Comparison of ENCODE assay signal across 8 mouse cellular contexts in genomic region chr7:98489131-98489530, GRCm38 (mm10). TPM values are rescaled to one million over a fixed set of nuclear protein-coding genes. Genes with fewer than 3 reads are reported as not detected.
A peak's percentile ranks its signal among the peaks of the same experiment; 100 is the strongest.
DNase-seq lines count a peak whose midpoint lies in the region; ATAC-seq and TF ChIP-seq lines count a peak whose summit lies in the region.

Gene Lrrc32, plus strand, starts transcription at chr7:98489283.

- peak within 1 kb of the TSS; percentile 32 for H3K9ac ChIP-seq in heart, postnatal 0 days (replicated peaks; ENCODE audit: low read depth, low read length)
- peak within 1 kb of the TSS; percentile 49 for H3K9ac ChIP-seq in liver, embryonic 11.5 days (ENCODE audit: low read depth, low read length)

- peak within 1 kb of the TSS; percentile 63 for H3K4me3 ChIP-seq in lung, adult 2 months (replicated peaks; ENCODE audit: extremely low read depth, low read depth, low read length)
- H3K4me3 ChIP-seq in heart, postnatal 0 days (ENCODE audit: low read depth, low read length), result peak within 1 kb of the TSS; percentile 43
- H3K4me3 ChIP-seq in liver, embryonic 11.5 days (ENCODE audit: low read depth, low read length), result peak within 1 kb of the TSS; percentile 55

- peak; percentile 3; the same call in 1 of the 2 replicates for ATAC-seq in heart, postnatal 0 days (ENCODE audit: insufficient read depth, low read depth)
- no peak for ATAC-seq in liver, embryonic 11.5 days (replicated peaks; ENCODE audit: low FRiP score)
- ATAC-seq in erythroid progenitor cell, adult 5-6 weeks (replicated peaks; ENCODE audit: low FRiP score, poor library complexity, severe bottlenecking), result no peak

- H3K27me3 ChIP-seq in heart, postnatal 0 days (ENCODE audit: control insufficient read depth, insufficient read depth, low read length), result peaks cover 6% of the 10 kb centered on the region; the same call in 1 of the 2 replicates
- H3K27me3 ChIP-seq in liver, embryonic 11.5 days (replicated peaks; ENCODE audit: control insufficient read depth, insufficient read depth, low read length), result peaks cover 22% of the 10 kb centered on the region

- H3K4me2 ChIP-seq in heart, postnatal 0 days (ENCODE audit: low read depth, low read length), result peak within 1 kb of the TSS; percentile 67
- H3K4me2 ChIP-seq in liver, embryonic 11.5 days, result peak within 1 kb of the TSS; percentile 78

- H3K9me3 ChIP-seq in heart, postnatal 0 days (replicated peaks; ENCODE audit: control insufficient read depth, low read length), result no peaks in the 10 kb centered on the region
- no peaks in the 10 kb centered on the region for H3K9me3 ChIP-seq in liver, embryonic 11.5 days (ENCODE audit: control insufficient read depth, low read length)

- no peak for DNase-seq in lung, adult 2 months
- DNase-seq in lung, postnatal 14 days, result no peak
- DNase-seq in brain, embryonic 14.5 days (ENCODE audit: low read depth), result peak; percentile 25
- no peak for DNase-seq in heart, postnatal 0 days (ENCODE audit: low spot score)
- no peak for DNase-seq in liver, embryonic 11.5 days (ENCODE audit: low spot score)
- DNase-seq in testis, postnatal 10 days (ENCODE audit: low spot score), result peak; percentile 68
- DNase-seq in gastrocnemius, postnatal 10 days, result no peak

- H3K36me3 ChIP-seq in heart, postnatal 0 days (replicated peaks; ENCODE audit: control insufficient read depth, insufficient read depth, low read length), result no peaks in the 10 kb centered on the region
- H3K36me3 ChIP-seq in liver, embryonic 11.5 days (ENCODE audit: control insufficient read depth, insufficient read depth, low read length), result no peaks in the 10 kb centered on the region

- no peak for TF ChIP-seq POLR2A in lung, adult 2 months (IDR thresholded peaks at IDR 0.05; ENCODE audit: borderline replicate concordance, extremely low read depth, low read depth, low read length)
- no peak for TF ChIP-seq POLR2A in brain, embryonic 14.5 days (IDR thresholded peaks at IDR 0.05; ENCODE audit: borderline replicate concordance, extremely low read depth, insufficient read depth, insufficient read length, poor library complexity, severe bottlenecking)

- TF ChIP-seq EP300 in heart, postnatal 0 days (IDR thresholded peaks at IDR 0.05; ENCODE audit: low read depth), result no peak

- WGBS in lung, adult 2 months, result 54% methylated on average over 6 of the region's 6 CpGs
- WGBS in heart, postnatal 0 days, result 55% methylated on average over 6 of the region's 6 CpGs
- 44% methylated on average over 6 of the region's 6 CpGs for WGBS in liver, embryonic 11.5 days

- peaks cover 5% of the 10 kb centered on the region; the same call in 1 of the 2 replicates for H3K4me1 ChIP-seq in lung, adult 2 months (ENCODE audit: control insufficient read depth, insufficient read depth, low read length)
- 0 out of 2 replicates have a peak, but pooled peaks cover 7% of the 10 kb centered on the region for H3K4me1 ChIP-seq in heart, postnatal 0 days (ENCODE audit: control insufficient read depth, insufficient read depth)
- peaks cover 9% of the 10 kb centered on the region for H3K4me1 ChIP-seq in liver, embryonic 11.5 days (replicated peaks; ENCODE audit: control insufficient read depth, insufficient read depth, low read length)

- TF ChIP-seq CTCF in lung, adult 2 months (IDR thresholded peaks at IDR 0.05; ENCODE audit: insufficient read depth, low read length), result no peak
- TF ChIP-seq CTCF in brain, embryonic 14.5 days (IDR thresholded peaks at IDR 0.05; ENCODE audit: borderline replicate concordance, extremely low read depth, insufficient read depth, insufficient read length), result no peak
- TF ChIP-seq CTCF in heart, postnatal 0 days (IDR thresholded peaks at IDR 0.05; ENCODE audit: low read depth), result no peak

- no peak within 1 kb of the TSS for H3K27ac ChIP-seq in heart, postnatal 0 days (ENCODE audit: low read depth)
- no peak within 1 kb of the TSS; the same call in 1 of the 2 replicates for H3K27ac ChIP-seq in liver, embryonic 11.5 days (ENCODE audit: low read depth, low read length)

RNA-seq across cellular contexts. Expression of gene Lrrc32, which starts in this region (rescaled TPM):
- 38.4 and 49.3 TPM in 2 replicates for polyA plus RNA-seq in lung, adult 2 months (2012; rRNA removed)
- 3.8 and 6.7 TPM in 2 replicates for polyA plus RNA-seq in brain, embryonic 14.5 days (2012; rRNA removed)
- 10.3 and 11.4 TPM in 2 replicates for total RNA-seq in heart, postnatal 0 days (2014; rRNA removed; ENCODE audit: low replicate concordance)
- 4.6 and 5.7 TPM in 2 replicates for polyA plus RNA-seq in heart, postnatal 0 days (2015; fragmentation: Nextera tagmentation; extraction: Ambion mirVana)
- 17.1 and 21.0 TPM in 2 replicates for polyA plus RNA-seq in liver, embryonic 11.5 days (2014; fragmentation: Nextera tagmentation; extraction: Ambion mirVana)
- total RNA-seq in erythroid progenitor cell, adult 5-6 weeks (2015; ENCODE audit: low replicate concordance), result 1.1 TPM in 1 of 2 replicates, not detected in the other
- total RNA-seq in erythroid progenitor cell, adult 5-6 weeks (2017; ENCODE audit: low replicate concordance), result 0.51 TPM in 1 of 2 replicates, not detected in the other
- total RNA-seq in gastrocnemius, postnatal 10 days (2021), result 1 to 10 TPM; 7.4 to 8.8 TPM

Comparison
In these comparisons a context has a peak if more than half of its experiments do, and no peak if none do; other contexts are left out.
1. DNase-seq: peak in brain, embryonic 14.5 days (single experiment) and testis, postnatal 10 days (single experiment); none in lung, adult 2 months (single experiment), lung, postnatal 14 days (single experiment), heart, postnatal 0 days (single experiment), liver, embryonic 11.5 days (single experiment) and gastrocnemius, postnatal 10 days (single experiment).
2. Peak in every context shown above with its lines, with median percentiles within 50 percentile points of each other: H3K4me3 ChIP-seq.